In the genomic region with DNA sequence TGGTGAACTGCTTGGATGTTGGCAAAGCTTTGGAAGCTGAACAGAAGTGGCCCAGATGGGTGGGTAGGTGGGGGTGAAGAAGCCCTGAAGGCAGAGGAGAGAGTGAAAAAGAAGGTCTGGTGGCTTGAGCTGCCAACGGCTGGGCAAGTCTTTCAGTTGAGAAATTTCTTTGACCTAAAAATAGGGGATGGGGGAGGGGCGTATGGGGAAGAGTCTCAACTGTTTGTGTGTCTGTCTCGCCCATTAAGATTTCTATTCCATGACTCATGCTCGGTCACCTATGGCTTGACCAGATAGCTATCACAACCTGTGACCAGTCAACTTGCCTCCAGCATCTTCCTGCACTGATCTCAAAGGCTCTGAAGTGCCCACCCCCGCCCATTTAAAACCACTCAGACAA, we compare ENCODE assay signal across 23 mouse cellular contexts. TPM values are rescaled to one million over a fixed set of nuclear protein-coding genes. Genes with fewer than 3 reads are reported as not detected.
DNase-seq lines count a peak whose midpoint lies in the region; ATAC-seq lines count a peak whose summit lies in the region.
"Had no signal": no experiment of that assay in that cellular context is flagged by ENCODE, and none has a peak within 500 bp of the region (broad histone marks: within the 10 kb centered on the region; RNA-seq: fewer than 3 reads in every experiment).

No protein-coding gene starts in this region.

- H3K27ac ChIP-seq in forebrain, embryonic 10.5 days = peak overlapping the region; percentile 46; the same call in 1 of the 2 replicates
- no peak overlapping the region for H3K27ac ChIP-seq in forebrain, embryonic 11.5 days (ENCODE audit: low read depth, low read length)
- H3K27ac ChIP-seq in midbrain, embryonic 13.5 days = 0 out of 2 replicates have a peak overlapping the region, but pooled peaks have one; percentile 35
- no peak overlapping the region for H3K27ac ChIP-seq in midbrain, embryonic 10.5 days (replicated peaks)
- H3K27ac ChIP-seq: embryonic facial prominence, embryonic 13.5 days; heart, embryonic 10.5 days; limb, embryonic 10.5 days; liver, embryonic 14.5 days had no signal

- no peak overlapping the region; the same call in 1 of the 2 replicates for H3K4me3 ChIP-seq in forebrain, embryonic 10.5 days
- no peak overlapping the region for H3K4me3 ChIP-seq in forebrain, embryonic 11.5 days (ENCODE audit: low read depth, low read length)
- no peak overlapping the region for H3K4me3 ChIP-seq in midbrain, embryonic 13.5 days (replicated peaks)
- no peak overlapping the region for H3K4me3 ChIP-seq in midbrain, embryonic 10.5 days
- H3K4me3 ChIP-seq: embryonic facial prominence, embryonic 13.5 days; heart, embryonic 10.5 days; limb, embryonic 10.5 days; neural tube, embryonic 15.5 days had no signal

- no peak for DNase-seq in forebrain, embryonic 10.5 days (ENCODE audit: extremely low spot score, low spot score)
- DNase-seq in forebrain, embryonic 11.5 days (ENCODE audit: low spot score) = no peak
- no peak for DNase-seq in midbrain, embryonic 10.5 days (ENCODE audit: low spot score)
- DNase-seq in embryo, embryonic 10.5 days (ENCODE audit: low spot score) = no peak
- no peak for DNase-seq in heart, adult 8-10 months (ENCODE audit: low spot score)
- DNase-seq: cerebellum, adult 11-12 months; cerebellum, postnatal 36 days; heart, postnatal 36 days; kidney, postnatal 25 days; lung, postnatal 36 days; right cerebral cortex, adult 18-20 months had no signal

- no peaks in the 10 kb centered on the region for H3K36me3 ChIP-seq in forebrain, embryonic 10.5 days (replicated peaks)
- no peaks in the 10 kb centered on the region for H3K36me3 ChIP-seq in forebrain, embryonic 11.5 days (ENCODE audit: control insufficient read depth, insufficient read depth, low read length)
- no peaks in the 10 kb centered on the region for H3K36me3 ChIP-seq in midbrain, embryonic 13.5 days
- H3K36me3 ChIP-seq in midbrain, embryonic 10.5 days = no peaks in the 10 kb centered on the region
- H3K36me3 ChIP-seq: embryonic facial prominence, embryonic 13.5 days; heart, embryonic 10.5 days; limb, embryonic 10.5 days; neural tube, embryonic 15.5 days had no signal

- H3K9ac ChIP-seq in forebrain, embryonic 11.5 days (ENCODE audit: low read length) = no peak overlapping the region
- H3K9ac ChIP-seq in midbrain, embryonic 13.5 days (replicated peaks) = no peak overlapping the region
- H3K9ac ChIP-seq: embryonic facial prominence, embryonic 13.5 days; liver, embryonic 14.5 days; neural tube, embryonic 15.5 days had no signal

- H3K9me3 ChIP-seq in forebrain, embryonic 10.5 days = no peaks in the 10 kb centered on the region
- no peaks in the 10 kb centered on the region for H3K9me3 ChIP-seq in forebrain, embryonic 11.5 days (ENCODE audit: control insufficient read depth, low read length)
- H3K9me3 ChIP-seq in midbrain, embryonic 13.5 days = no peaks in the 10 kb centered on the region
- no peaks in the 10 kb centered on the region for H3K9me3 ChIP-seq in midbrain, embryonic 10.5 days (replicated peaks)
- H3K9me3 ChIP-seq: embryonic facial prominence, embryonic 13.5 days; heart, embryonic 10.5 days; limb, embryonic 10.5 days; neural tube, embryonic 15.5 days had no signal

- no peak for ATAC-seq in forebrain, embryonic 11.5 days (replicated peaks; ENCODE audit: low FRiP score)
- peak; percentile 40; the same call in 1 of the 2 replicates for ATAC-seq in midbrain, embryonic 13.5 days
- ATAC-seq in common myeloid progenitor, adult 5-6 weeks (replicated peaks; ENCODE audit: low read depth, poor library complexity, severe bottlenecking) = 0 out of 2 replicates have a peak, but pooled peaks have one; percentile 29
- ATAC-seq in megakaryocyte progenitor cell, adult 5-6 weeks (replicated peaks; ENCODE audit: poor library complexity) = peak; percentile 30
- ATAC-seq: intestine, postnatal 0 days had no signal

- no peak overlapping the region for H3K4me2 ChIP-seq in forebrain, embryonic 11.5 days (ENCODE audit: low read depth, low read length, severe bottlenecking)
- no peak overlapping the region for H3K4me2 ChIP-seq in midbrain, embryonic 13.5 days (replicated peaks)
- H3K4me2 ChIP-seq: embryonic facial prominence, embryonic 13.5 days; neural tube, embryonic 15.5 days had no signal

- 81% methylated on average over 5 of the region's 5 CpGs for WGBS in forebrain, embryonic 10.5 days
- 74% methylated on average over 5 of the region's 5 CpGs for WGBS in forebrain, embryonic 11.5 days
- 77% methylated on average over 5 of the region's 5 CpGs for WGBS in midbrain, embryonic 13.5 days
- WGBS in midbrain, embryonic 10.5 days = 85% methylated on average over 5 of the region's 5 CpGs

- no peaks in the 10 kb centered on the region; the same call in 1 of the 2 replicates for H3K27me3 ChIP-seq in forebrain, embryonic 10.5 days (ENCODE audit: poor library complexity, severe bottlenecking)
- H3K27me3 ChIP-seq in forebrain, embryonic 11.5 days (ENCODE audit: control insufficient read depth, insufficient read depth, low read length) = no peaks in the 10 kb centered on the region
- H3K27me3 ChIP-seq in midbrain, embryonic 13.5 days = no peaks in the 10 kb centered on the region
- peaks cover 12% of the 10 kb centered on the region; the same call in 1 of the 2 replicates for H3K27me3 ChIP-seq in midbrain, embryonic 10.5 days (ENCODE audit: low read depth, poor library complexity, severe bottlenecking)
- H3K27me3 ChIP-seq: embryonic facial prominence, embryonic 13.5 days; neural tube, embryonic 15.5 days had no signal

- H3K4me1 ChIP-seq in forebrain, embryonic 10.5 days = peaks cover 32% of the 10 kb centered on the region
- H3K4me1 ChIP-seq in forebrain, embryonic 11.5 days (replicated peaks; ENCODE audit: control insufficient read depth, insufficient read depth, low read length) = peaks cover 9% of the 10 kb centered on the region
- peaks cover 29% of the 10 kb centered on the region for H3K4me1 ChIP-seq in midbrain, embryonic 13.5 days (replicated peaks)
- H3K4me1 ChIP-seq in midbrain, embryonic 10.5 days = peaks cover 19% of the 10 kb centered on the region
- H3K4me1 ChIP-seq: embryonic facial prominence, embryonic 13.5 days; limb, embryonic 10.5 days had no signal

RNA-seq across cellular contexts. Expression of gene Dmrtb1, which starts 35.1 kb away (rescaled TPM):
- polyA plus RNA-seq in forebrain, embryonic 10.5 days (2016; fragmentation: Nextera tagmentation; extraction: Ambion mirVana) = 0.87 and 2.7 TPM in 2 replicates
- 6.0 and 7.4 TPM in 2 replicates for polyA plus RNA-seq in forebrain, embryonic 11.5 days (2014; fragmentation: Nextera tagmentation; extraction: Ambion mirVana)
- 79.2 and 91.8 TPM in 2 replicates for polyA plus RNA-seq in midbrain, embryonic 13.5 days (2015; fragmentation: Nextera tagmentation; extraction: Ambion mirVana)
- polyA plus RNA-seq in midbrain, embryonic 10.5 days (2016; fragmentation: Nextera tagmentation; extraction: Ambion mirVana) = 7.7 and 15.9 TPM in 2 replicates
- not detected in 2 replicates for total RNA-seq in common myeloid progenitor, adult 5-6 weeks (2017)
- total RNA-seq in megakaryocyte progenitor cell, adult 5-6 weeks (2015) = 0.66 TPM in 1 of 2 replicates, not detected in the other
- 0.75 TPM in 1 of 2 replicates, not detected in the other for total RNA-seq in megakaryocyte progenitor cell, adult 5-6 weeks (2017)
- not detected for total RNA-seq in heart, adult 8-10 months (2022)
- total RNA-seq: adrenal gland, adult 18-20 months; gastrocnemius, adult 8-10 months; heart, postnatal 36 days had no signal
- polyA plus RNA-seq: intestine, postnatal 0 days; stomach, embryonic 16.5 days had no signal

Comparison
In these comparisons a context has a peak if more than half of its experiments do, and no peak if none do; other contexts are left out.
1. H3K27ac ChIP-seq: peak in forebrain, embryonic 10.5 days (single experiment) and midbrain, embryonic 13.5 days (single experiment); none in forebrain, embryonic 11.5 days (single experiment) and midbrain, embryonic 10.5 days (single experiment).